Mouse (Mus musculus) bone marrow macrophage, adult 2 months (primary cell): ENCODE data around the gene Mccc2. TPM values are rescaled to one million over a fixed set of nuclear protein-coding genes. Genes with fewer than 3 reads are reported as not detected.

Experiments
- H3K27ac ChIP-seq: 2 replicates; pipeline ENCODE4 v1.5.1; 2012; ENCODE audit warnings: low read depth, low read length; ENCODE audit not compliant: insufficient read depth
- H3K4me1 ChIP-seq: 2 replicates; pipeline ENCODE4 v1.6.1; 2012; ENCODE audit warnings: low read length; ENCODE audit not compliant: control insufficient read depth, insufficient read depth
- H3K4me3 ChIP-seq: 2 replicates; pipeline ENCODE4 v1.5.1; 2012; ENCODE audit warnings: mild to moderate bottlenecking, low read length, moderate library complexity; ENCODE audit not compliant: insufficient read depth
- CTCF ChIP-seq: IDR thresholded peaks from 2 replicates; pipeline ENCODE4 v1.5.1; 2012; ENCODE audit warnings: low read depth, mild to moderate bottlenecking, low read length, moderate library complexity
- POLR2A ChIP-seq: IDR thresholded peaks from 2 replicates; pipeline ENCODE4 v1.6.1; 2012; ENCODE audit warnings: mild to moderate bottlenecking, low read depth, low read length, borderline replicate concordance
- polyA plus RNA-seq: library from polyadenylated mRNA; stranded (reverse); fragments of >200 nt; gene quantifications from 2 replicates; pipeline ENCODE4 v1.2.4, GENCODE M21; 2012; ENCODE audit not compliant: missing spikeins, insufficient read depth, insufficient read length

Mccc2 gene
- polyA plus RNA-seq, 1 experiment: 14.5 TPM

- Histone ChIP-seq H3K27ac (no peak overlapping the region), H3K4me1 (no peaks in the 10 kb centered on the region)
- TF ChIP-seq CTCF (no peak), POLR2A (no peak)
Observed at GRCm38 (mm10) chr13:99989592-99989991, 25.8 kb downstream of the Mccc2 start.

GRCm38 (mm10) chr13:99983320-99983719, 32.1 kb downstream of the Mccc2 start:
- Histone ChIP-seq H3K4me1 (no peaks in the 10 kb centered on the region), H3K27ac (no peak overlapping the region)
- no peak for TF ChIP-seq POLR2A

More at GRCm38 (mm10) chr13:99989592-99989991, 25.8 kb downstream of the Mccc2 start:
- H3K4me3 ChIP-seq: no peak overlapping the region

GRCm38 (mm10) chr13:99979406-99979805, 36.0 kb downstream of the Mccc2 start:
- H3K27ac ChIP-seq: no peak overlapping the region
- H3K4me3 ChIP-seq: no peak overlapping the region
- H3K4me1 ChIP-seq: peaks cover 7% of the 10 kb centered on the region
- no peak for TF ChIP-seq POLR2A
- no peak for TF ChIP-seq CTCF

More at GRCm38 (mm10) chr13:99983320-99983719, 32.1 kb downstream of the Mccc2 start:
- no peak overlapping the region for H3K4me3 ChIP-seq

- Histone ChIP-seq H3K4me1 (peaks cover 13% of the 10 kb centered on the region), H3K27ac (no peak overlapping the region), H3K4me3 (no peak overlapping the region)
- no peak for TF ChIP-seq CTCF
- TF ChIP-seq POLR2A: no peak
Observed at GRCm38 (mm10) chr13:99970089-99970488, 45.4 kb downstream of the Mccc2 start.

GRCm38 (mm10) chr13:99967013-99967678, 48.3 kb downstream of the Mccc2 start:
- Histone ChIP-seq H3K4me1 (peaks cover 9% of the 10 kb centered on the region), H3K27ac (no peak overlapping the region), H3K4me3 (no peak overlapping the region)
- TF ChIP-seq POLR2A (no peak), CTCF (no peak)

GRCm38 (mm10) chr13:99963814-99964213, 51.6 kb downstream of the Mccc2 start:
- TF ChIP-seq CTCF: no peak
- TF ChIP-seq POLR2A: no peak
- Histone ChIP-seq H3K4me3 (no peak overlapping the region), H3K4me1 (no peaks in the 10 kb centered on the region), H3K27ac (no peak overlapping the region)

GRCm38 (mm10) chr13:99961661-99962060, 53.8 kb downstream of the Mccc2 start:
- no peak overlapping the region for H3K4me3 ChIP-seq
- no peak overlapping the region for H3K27ac ChIP-seq
- no peaks in the 10 kb centered on the region for H3K4me1 ChIP-seq
- no peak for TF ChIP-seq CTCF
- TF ChIP-seq POLR2A: no peak

GRCm38 (mm10) chr13:99955591-99955944, 59.9 kb downstream of the Mccc2 start:
- H3K27ac ChIP-seq: no peak overlapping the region
- H3K4me1 ChIP-seq: peaks cover 9% of the 10 kb centered on the region
- TF ChIP-seq CTCF (no peak), POLR2A (no peak)
- no peak overlapping the region for H3K4me3 ChIP-seq

GRCm38 (mm10) chr13:99954902-99955590, 60.4 kb downstream of the Mccc2 start:
- no peak overlapping the region for H3K27ac ChIP-seq
- no peak for TF ChIP-seq CTCF
- no peak for TF ChIP-seq POLR2A
- H3K4me1 ChIP-seq: peaks cover 9% of the 10 kb centered on the region
- H3K4me3 ChIP-seq: no peak overlapping the region

- Histone ChIP-seq H3K27ac (no peak overlapping the region), H3K4me1 (no peaks in the 10 kb centered on the region), H3K4me3 (no peak overlapping the region)
- TF ChIP-seq CTCF (no peak), POLR2A (no peak)
Observed at GRCm38 (mm10) chr13:99947417-99947816, 68.0 kb downstream of the Mccc2 start.
